Mouse (Mus musculus): ENCODE data around the gene Plxna4. TPM values are rescaled to one million over a fixed set of nuclear protein-coding genes. Genes with fewer than 3 reads are reported as not detected.

The Plxna4 gene
- polyA plus RNA-seq, 1 experiment: not detected

DNA sequence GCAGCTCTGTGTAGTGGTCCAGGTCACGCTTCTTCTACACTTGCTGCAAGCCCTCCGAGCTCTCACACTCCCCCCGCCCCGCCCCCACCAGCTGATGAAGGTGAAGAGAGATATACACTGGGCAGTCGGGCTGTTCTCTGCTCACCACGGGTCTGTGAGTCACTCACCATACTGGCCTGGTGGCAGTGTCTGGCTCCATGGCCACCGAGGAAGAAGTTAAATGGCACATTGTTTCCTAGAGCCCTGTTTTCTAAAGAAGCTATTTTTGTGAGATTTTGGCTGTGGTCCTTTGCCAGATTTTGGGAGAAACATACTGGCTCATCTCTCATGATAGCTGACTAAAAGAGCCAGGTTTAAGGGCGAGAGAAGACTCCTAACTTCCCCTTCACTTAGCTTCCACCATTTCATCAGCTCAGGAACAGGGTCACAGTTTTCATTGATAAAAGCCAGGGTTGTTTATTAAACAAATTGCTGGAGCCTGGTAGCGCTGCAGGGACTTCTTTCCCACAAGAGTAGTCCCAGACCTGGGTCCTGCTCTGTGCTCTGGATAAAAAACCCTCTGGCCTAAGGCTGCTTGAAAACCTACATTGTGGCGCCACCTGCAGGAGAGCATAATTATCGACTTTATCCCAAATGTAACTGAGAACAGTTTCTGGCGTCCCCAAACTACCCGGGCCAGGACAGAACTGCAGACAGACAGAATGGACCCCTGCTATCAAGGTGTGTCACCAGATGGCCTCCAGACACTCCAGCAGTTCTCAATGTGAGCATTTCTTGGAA is 3.2 kb upstream of the Plxna4 start:
- TF ChIP-seq POLR2A (IDR thresholded peaks at IDR 0.05; ENCODE audit: insufficient read depth, low read depth, low read length): no peak
- TF ChIP-seq CTCF (IDR thresholded peaks at IDR 0.05; ENCODE audit: insufficient read depth, low read depth, low read length): no peak
- WGBS: 35% methylated on average over 13 of the region's 13 CpGs
- H3K27ac ChIP-seq (ENCODE audit: insufficient read depth, low read depth, low read length): no peak overlapping the region
- peaks cover 12% of the 10 kb centered on the region for H3K4me1 ChIP-seq (ENCODE audit: control insufficient read depth, insufficient read depth, low read length)
- H3K4me3 ChIP-seq (ENCODE audit: insufficient read depth, low read depth, low read length): no peak overlapping the region

DNA sequence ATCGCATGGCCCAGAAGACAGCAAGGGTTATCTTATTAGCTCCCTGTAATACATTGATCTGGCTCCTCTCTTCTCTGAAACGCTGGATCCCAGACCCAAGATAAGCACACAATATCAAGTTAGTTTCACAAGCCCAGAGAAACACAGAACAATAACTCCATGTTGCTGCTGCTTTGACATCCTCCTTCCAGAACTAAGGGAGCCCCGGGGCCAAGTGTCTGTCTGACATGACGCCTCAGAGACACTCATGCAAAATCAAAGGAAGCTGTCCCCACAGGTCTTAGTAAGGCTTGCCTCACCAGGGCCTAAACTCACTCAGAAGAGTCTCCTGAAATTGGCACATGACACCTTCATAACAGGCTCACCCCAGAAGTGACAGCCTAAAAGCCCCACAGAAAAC is 1.6 kb upstream of the Plxna4 start:
- WGBS: 75% methylated on average over 4 of the region's 4 CpGs
- H3K4me1 ChIP-seq (ENCODE audit: control insufficient read depth, insufficient read depth, low read length): peaks cover 12% of the 10 kb centered on the region
- TF ChIP-seq CTCF (IDR thresholded peaks at IDR 0.05; ENCODE audit: insufficient read depth, low read depth, low read length): no peak
- TF ChIP-seq POLR2A (IDR thresholded peaks at IDR 0.05; ENCODE audit: insufficient read depth, low read depth, low read length): no peak
- H3K27ac ChIP-seq (ENCODE audit: insufficient read depth, low read depth, low read length): no peak overlapping the region
- H3K4me3 ChIP-seq (ENCODE audit: insufficient read depth, low read depth, low read length): no peak overlapping the region

DNA sequence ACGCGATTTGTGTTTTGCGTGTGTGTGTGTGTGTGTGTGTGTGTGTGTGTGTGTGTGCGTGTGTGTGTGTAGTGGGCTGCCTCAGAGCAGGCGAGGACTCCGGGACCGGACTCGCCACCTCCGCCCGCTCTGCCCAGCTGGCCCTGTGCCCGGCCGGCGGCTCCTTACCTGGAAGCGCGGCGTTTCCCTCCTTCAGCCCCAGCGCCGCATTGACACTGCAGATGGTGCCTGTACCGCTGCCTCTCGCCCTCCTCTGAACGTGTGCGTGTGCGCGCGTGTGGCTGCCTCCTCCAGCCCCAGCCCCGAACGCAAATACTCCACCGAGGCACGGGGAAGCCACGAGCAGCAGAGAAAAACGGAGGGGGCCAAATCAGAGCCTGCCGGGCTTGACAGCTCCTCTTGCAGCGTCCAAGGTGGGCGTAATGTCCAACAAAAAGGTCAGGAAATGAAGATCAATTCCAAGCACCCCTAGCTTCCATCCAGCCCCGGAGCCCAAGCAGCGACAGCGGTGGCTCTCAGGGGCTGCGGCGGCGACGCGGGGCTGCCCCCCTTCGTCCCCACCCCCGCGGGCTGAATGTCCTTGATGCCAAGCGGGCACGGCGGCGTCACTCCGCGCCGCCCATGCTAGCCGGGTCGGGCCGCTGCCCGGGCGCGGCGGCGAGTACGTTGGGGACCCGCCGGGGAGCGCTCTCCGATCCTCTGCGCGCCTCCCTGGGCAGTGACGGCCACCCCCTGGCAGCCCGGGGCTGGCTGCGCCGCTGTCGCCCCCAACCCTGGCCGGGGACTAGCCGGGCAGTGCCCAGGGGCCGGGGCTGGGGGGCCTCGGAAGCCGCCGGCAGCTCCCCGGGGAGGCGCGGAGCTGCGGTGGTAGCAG is 619 bp downstream of the Plxna4 start:
- WGBS: under 1% methylated on average over 82 of the region's 82 CpGs
- 0 out of 2 replicates have a peak, but pooled peaks have one; percentile 5 for TF ChIP-seq POLR2A (IDR thresholded peaks at IDR 0.05; ENCODE audit: insufficient read depth, low read depth, low read length)
- TF ChIP-seq CTCF (IDR thresholded peaks at IDR 0.05; ENCODE audit: insufficient read depth, low read depth, low read length): no peak
- Histone ChIP-seq H3K4me3 (ENCODE audit: insufficient read depth, low read depth, low read length) (peak overlapping the region; percentile 53), H3K27ac (ENCODE audit: insufficient read depth, low read depth, low read length) (0 out of 2 replicates have a peak overlapping the region, but pooled peaks have one; percentile 16), H3K4me1 (ENCODE audit: control insufficient read depth, insufficient read depth, low read length) (peaks cover 15% of the 10 kb centered on the region)

DNA sequence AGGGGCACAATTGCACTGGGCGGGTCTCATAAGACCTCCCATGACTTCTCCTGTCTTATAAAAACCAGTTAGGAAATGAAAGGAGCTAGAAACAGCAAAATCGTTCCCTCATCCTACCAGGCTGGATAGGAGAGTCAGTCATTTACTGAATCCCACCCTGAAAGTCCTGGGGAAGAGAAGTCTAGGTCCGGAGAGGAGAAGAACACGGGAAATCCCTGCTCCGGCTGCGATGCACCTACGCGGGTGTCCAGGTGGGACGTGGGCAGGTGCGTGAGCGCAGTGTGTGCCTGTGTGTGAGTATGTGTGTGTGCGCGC is 1.2 kb downstream of the Plxna4 start:
- no peak overlapping the region for H3K27ac ChIP-seq (ENCODE audit: insufficient read depth, low read depth, low read length)

DNA sequence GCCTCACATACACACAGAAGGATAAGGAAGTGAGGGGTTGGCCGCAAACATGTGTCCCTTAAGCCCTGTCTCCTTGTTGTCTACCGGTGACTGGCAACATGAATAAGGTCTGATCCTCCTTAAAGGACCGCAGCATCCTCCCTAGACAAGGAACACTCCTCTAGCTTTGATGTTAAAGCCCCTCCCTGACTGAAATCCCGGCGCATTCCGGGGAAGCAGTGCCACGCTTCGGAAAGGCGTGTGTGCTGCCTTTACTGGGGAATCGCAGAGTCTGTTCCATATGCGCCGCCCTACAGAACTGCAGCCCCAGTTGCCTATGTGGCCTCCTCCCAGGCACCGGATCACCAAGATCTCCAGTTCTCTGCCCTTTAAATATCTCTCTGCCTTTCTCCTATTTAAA is 1.6 kb downstream of the Plxna4 start:
- 2% methylated on average over 13 of the region's 13 CpGs for WGBS
- TF ChIP-seq CTCF (IDR thresholded peaks at IDR 0.05; ENCODE audit: insufficient read depth, low read depth, low read length) (no peak), POLR2A (IDR thresholded peaks at IDR 0.05; ENCODE audit: insufficient read depth, low read depth, low read length) (no peak)
- Histone ChIP-seq H3K4me3 (ENCODE audit: insufficient read depth, low read depth, low read length) (peak overlapping the region; percentile 53), H3K4me1 (ENCODE audit: control insufficient read depth, insufficient read depth, low read length) (peaks cover 15% of the 10 kb centered on the region), H3K27ac (ENCODE audit: insufficient read depth, low read depth, low read length) (no peak overlapping the region)

More for the DNA sequence above, 1.2 kb downstream of the Plxna4 start:
- Histone ChIP-seq H3K4me3 (ENCODE audit: insufficient read depth, low read depth, low read length) (peak overlapping the region; percentile 53), H3K4me1 (ENCODE audit: control insufficient read depth, insufficient read depth, low read length) (peaks cover 15% of the 10 kb centered on the region)
- WGBS: 2% methylated on average over 13 of the region's 13 CpGs
- no peak for TF ChIP-seq POLR2A (IDR thresholded peaks at IDR 0.05; ENCODE audit: insufficient read depth, low read depth, low read length)
- no peak for TF ChIP-seq CTCF (IDR thresholded peaks at IDR 0.05; ENCODE audit: insufficient read depth, low read depth, low read length)

DNA sequence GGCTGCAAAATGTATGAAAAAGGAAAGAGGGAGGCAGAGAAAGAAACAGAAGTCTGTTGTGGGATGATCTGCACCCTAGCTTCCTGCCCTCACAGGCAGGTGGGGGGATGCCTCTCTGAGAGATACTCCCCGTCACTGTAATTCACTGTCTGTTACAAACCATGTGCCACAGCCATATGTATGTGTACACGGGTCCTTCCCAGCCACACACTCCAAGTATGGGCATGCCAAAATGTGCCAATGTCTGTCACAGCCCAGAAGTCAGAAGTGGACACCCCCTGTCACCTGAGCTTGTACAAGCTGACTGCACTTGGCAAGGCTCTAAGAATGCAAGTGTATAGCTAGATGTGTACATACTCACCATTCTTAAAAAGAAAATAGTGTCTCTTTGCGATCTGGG is 2.8 kb downstream of the Plxna4 start:
- Histone ChIP-seq H3K4me1 (ENCODE audit: control insufficient read depth, insufficient read depth, low read length) (peaks cover 15% of the 10 kb centered on the region), H3K27ac (ENCODE audit: insufficient read depth, low read depth, low read length) (no peak overlapping the region), H3K4me3 (ENCODE audit: insufficient read depth, low read depth, low read length) (peak overlapping the region; percentile 9; the same call in 1 of the 2 replicates)
- TF ChIP-seq POLR2A (IDR thresholded peaks at IDR 0.05; ENCODE audit: insufficient read depth, low read depth, low read length) (no peak), CTCF (IDR thresholded peaks at IDR 0.05; ENCODE audit: insufficient read depth, low read depth, low read length) (no peak)
- WGBS: 61% methylated on average over 3 of the region's 3 CpGs

DNA sequence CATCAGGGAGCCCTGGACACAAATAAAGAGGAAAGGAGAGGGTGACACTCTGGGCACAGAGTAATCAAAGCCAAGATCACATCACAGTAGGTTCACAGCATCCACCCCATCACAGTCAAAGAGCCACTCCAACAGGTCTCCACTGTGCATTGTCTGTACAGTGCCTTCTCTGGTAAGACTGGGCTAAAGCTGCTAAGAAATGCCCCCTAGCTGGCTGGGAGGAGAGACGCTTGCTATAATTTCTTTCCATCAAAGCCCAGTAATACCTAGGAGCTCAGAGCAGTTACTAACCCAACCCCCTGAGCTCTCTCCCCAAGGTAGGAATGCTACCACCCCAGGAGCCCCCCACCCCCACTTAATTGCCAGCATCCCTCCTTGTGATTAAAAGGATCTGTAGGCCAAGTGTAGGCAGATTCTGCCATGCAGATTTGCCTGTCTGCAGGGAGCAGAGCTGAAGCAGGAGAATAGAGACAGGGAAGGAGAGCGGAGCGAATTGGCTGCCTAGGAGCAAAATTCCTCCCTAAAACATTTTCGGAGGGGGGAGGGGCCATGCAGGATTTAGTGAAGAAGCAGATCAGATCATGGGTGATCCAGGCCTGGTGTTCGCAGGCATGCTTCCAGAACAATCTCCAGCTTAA is 3.6 kb downstream of the Plxna4 start:
- TF ChIP-seq POLR2A (IDR thresholded peaks at IDR 0.05; ENCODE audit: insufficient read depth, low read depth, low read length): no peak
- TF ChIP-seq CTCF (IDR thresholded peaks at IDR 0.05; ENCODE audit: insufficient read depth, low read depth, low read length): no peak
- peak overlapping the region; percentile 24 for H3K4me3 ChIP-seq (ENCODE audit: insufficient read depth, low read depth, low read length)
- 66% methylated on average over 5 of the region's 5 CpGs for WGBS
- no peak overlapping the region for H3K27ac ChIP-seq (ENCODE audit: insufficient read depth, low read depth, low read length)
- H3K4me1 ChIP-seq (ENCODE audit: control insufficient read depth, insufficient read depth, low read length): peaks cover 15% of the 10 kb centered on the region

DNA sequence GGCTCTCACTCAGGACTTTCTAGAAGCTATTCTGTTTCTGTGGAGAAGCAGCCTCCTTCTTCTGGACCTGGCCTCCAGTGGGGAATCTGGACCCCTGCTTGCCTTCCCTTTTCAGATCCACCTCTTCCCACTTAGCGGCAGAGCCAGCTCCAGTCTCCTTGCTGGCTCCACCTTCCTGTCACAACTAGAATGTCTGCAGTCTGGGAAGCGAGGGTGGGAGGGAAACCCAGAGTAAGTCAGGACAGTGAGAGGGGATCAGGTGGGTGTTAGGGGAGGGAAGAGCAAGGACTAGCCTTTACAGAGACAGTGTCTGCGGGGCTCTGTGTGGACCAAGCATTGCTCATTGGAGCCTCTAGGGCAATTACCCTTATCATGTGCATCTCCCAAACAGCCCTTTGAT is 4.4 kb downstream of the Plxna4 start:
- Histone ChIP-seq H3K27ac (ENCODE audit: insufficient read depth, low read depth, low read length) (no peak overlapping the region), H3K4me3 (ENCODE audit: insufficient read depth, low read depth, low read length) (peak overlapping the region; percentile 4), H3K4me1 (ENCODE audit: control insufficient read depth, insufficient read depth, low read length) (peaks cover 15% of the 10 kb centered on the region)
- WGBS: 31% methylated on average over 3 of the region's 3 CpGs
- TF ChIP-seq CTCF (IDR thresholded peaks at IDR 0.05; ENCODE audit: insufficient read depth, low read depth, low read length) (no peak), POLR2A (IDR thresholded peaks at IDR 0.05; ENCODE audit: insufficient read depth, low read depth, low read length) (no peak)

All from olfactory bulb, adult 2 months (tissue).